Mouse (Mus musculus) lung, postnatal 0 days (tissue): ENCODE measurements around the gene Lonp2. TPM values are rescaled to one million over a fixed set of nuclear protein-coding genes. Genes with fewer than 3 reads are reported as not detected.

Experiments
- ATAC-seq: fragments of 200-750 bp; cut with Nextera tagmentation; 2 replicates; pipeline ENCODE4 v1.8.0; 2017; ENCODE audit warnings: moderate library complexity
- DNase-seq: peaks from one replicate; pipeline ENCODE4 v3.0.0-alpha.2; 2016; ENCODE audit warnings: low spot score
- H3K27ac ChIP-seq: fragments of 300-500 bp; sonication (generic); 2 replicates; pipeline ENCODE4 v1.5.1; 2014; ENCODE audit warnings: antibody characterized with exemption, mild to moderate bottlenecking, low read length, mixed read lengths
- H3K27me3 ChIP-seq: fragments of 300-500 bp; sonication (generic); replicated peaks from 2 replicates; pipeline ENCODE4 v1.6.1; 2014; ENCODE audit warnings: low read length, mixed read lengths; ENCODE audit not compliant: insufficient read depth
- H3K36me3 ChIP-seq: fragments of 300-500 bp; sonication (generic); 2 replicates; pipeline ENCODE4 v1.6.1; 2014; ENCODE audit warnings: low read length, mixed read lengths; ENCODE audit not compliant: insufficient read depth
- H3K4me1 ChIP-seq: fragments of 300-500 bp; sonication (generic); 2 replicates; pipeline ENCODE4 v1.6.1; 2014; ENCODE audit warnings: antibody characterized with exemption, low read depth, low read length, mixed read lengths; ENCODE audit not compliant: insufficient read depth
- H3K4me2 ChIP-seq: fragments of 300-500 bp; sonication (generic); replicated peaks from 2 replicates; pipeline ENCODE4 v1.6.1; 2014; ENCODE audit warnings: low read depth, mild to moderate bottlenecking, low read length, moderate library complexity, mixed read lengths
- H3K4me3 ChIP-seq: fragments of 300-500 bp; sonication (generic); 2 replicates; pipeline ENCODE4 v1.5.1; 2014; ENCODE audit warnings: low read depth, low read length
- H3K9ac ChIP-seq: fragments of 300-500 bp; sonication (generic); replicated peaks from 2 replicates; pipeline ENCODE4 v1.6.1; 2014; ENCODE audit warnings: low read depth, mild to moderate bottlenecking
- H3K9me3 ChIP-seq: fragments of 300-500 bp; sonication (generic); 2 replicates; pipeline ENCODE4 v1.6.1; 2016; ENCODE audit warnings: low read length, mixed read lengths
- CTCF ChIP-seq: IDR thresholded peaks from 2 replicates; pipeline ENCODE4 v1.5.1; 2016; ENCODE audit warnings: antibody characterized with exemption, mild to moderate bottlenecking
- EP300 ChIP-seq: IDR thresholded peaks from 2 replicates; pipeline ENCODE4 v1.6.1; 2016; ENCODE audit warnings: antibody characterized with exemption, mild to moderate bottlenecking, control low read depth
- WGBS: fragments of 180-500 bp; shearing (Covaris S2); extraction: QIAGEN DNeasy Blood & Tissue Kit; methylation state at CpG from one replicate; pipeline ENCODE4 v1.1.7; 2014; 5-methylcytosine and 5-hydroxymethylcytosine counted together
- polyA plus RNA-seq: library from polyadenylated mRNA; unstranded; fragments of >200 nt; fragmentation: Nextera tagmentation; extraction: Ambion mirVana; gene quantifications from 2 replicates; pipeline ENCODE4 v1.2.1, GENCODE M21; 2015

Gene Lonp2
- polyA plus RNA-seq, 1 experiment from 2014 or later = 37.9 TPM

DNA sequence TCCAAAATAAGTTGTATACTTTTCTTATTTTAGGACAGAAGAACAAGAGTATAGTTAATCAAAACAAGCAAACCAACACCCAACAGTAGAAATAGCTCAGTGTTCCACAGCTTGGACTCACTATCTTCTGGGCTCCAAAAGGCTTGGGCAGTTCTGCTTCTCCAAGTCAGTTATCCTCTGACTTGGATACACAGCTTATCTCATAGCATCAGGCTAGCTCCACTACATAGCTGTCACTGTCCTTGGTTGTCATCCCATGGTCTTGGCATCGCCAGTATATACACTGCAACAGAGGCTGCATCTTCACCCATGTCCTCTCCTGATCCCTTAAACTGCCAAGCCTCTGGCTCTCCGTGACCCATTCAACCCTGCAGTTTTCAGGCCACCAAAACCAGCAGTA is 71.9 kb downstream of the Lonp2 start:
- Histone ChIP-seq H3K4me1 (no peaks in the 10 kb centered on the region), H3K4me3 (no peak overlapping the region), H3K9me3 (no peaks in the 10 kb centered on the region), H3K27ac (no peak overlapping the region), H3K9ac (no peak overlapping the region), H3K27me3 (no peaks in the 10 kb centered on the region), H3K4me2 (no peak overlapping the region), H3K36me3 (peaks cover 10% of the 10 kb centered on the region; the same call in 1 of the 2 replicates)
- WGBS = 98% methylated on average over 2 of the region's 2 CpGs
- ATAC-seq = no peak
- DNase-seq = no peak
- TF ChIP-seq EP300 = no peak
- TF ChIP-seq CTCF = no peak

DNA sequence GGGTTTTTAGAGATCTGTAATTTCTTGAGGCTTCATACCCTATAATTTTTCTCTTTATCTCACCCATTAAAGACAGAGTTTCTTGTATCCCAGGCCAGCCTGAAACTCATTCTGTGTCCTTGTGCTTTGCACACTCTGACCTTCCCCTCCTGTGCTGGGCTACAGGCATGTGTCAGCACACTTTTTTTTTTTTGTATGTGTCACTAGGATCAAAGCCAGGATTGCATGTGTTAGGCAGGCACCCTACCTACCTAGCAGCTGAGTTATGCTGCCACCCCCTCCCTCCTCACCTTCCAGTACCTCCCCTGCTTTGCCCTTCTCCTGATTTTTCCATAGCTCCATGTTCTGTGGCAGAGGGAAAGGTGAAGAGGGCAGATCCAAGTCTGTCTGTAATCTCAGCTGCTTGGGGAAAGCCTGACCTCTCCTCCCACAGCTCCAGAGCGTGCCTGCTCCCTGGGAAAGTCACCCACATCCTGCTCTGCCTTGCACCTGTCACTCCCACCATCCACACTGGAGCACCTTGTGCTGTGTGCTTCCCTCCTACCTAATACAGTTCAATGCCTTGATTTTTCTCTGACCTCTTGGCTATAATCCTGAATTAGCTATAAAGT is 75.1 kb downstream of the Lonp2 start:
- Histone ChIP-seq H3K4me3 (no peak overlapping the region), H3K4me2 (no peak overlapping the region), H3K9me3 (no peaks in the 10 kb centered on the region), H3K27ac (no peak overlapping the region), H3K27me3 (no peaks in the 10 kb centered on the region), H3K9ac (no peak overlapping the region), H3K4me1 (no peaks in the 10 kb centered on the region), H3K36me3 (peaks cover 10% of the 10 kb centered on the region; the same call in 1 of the 2 replicates)
- TF ChIP-seq CTCF (no peak), EP300 (no peak)
- 86% methylated on average over 1 of the region's 1 CpGs for WGBS
- DNase-seq = no peak
- no peak for ATAC-seq

DNA sequence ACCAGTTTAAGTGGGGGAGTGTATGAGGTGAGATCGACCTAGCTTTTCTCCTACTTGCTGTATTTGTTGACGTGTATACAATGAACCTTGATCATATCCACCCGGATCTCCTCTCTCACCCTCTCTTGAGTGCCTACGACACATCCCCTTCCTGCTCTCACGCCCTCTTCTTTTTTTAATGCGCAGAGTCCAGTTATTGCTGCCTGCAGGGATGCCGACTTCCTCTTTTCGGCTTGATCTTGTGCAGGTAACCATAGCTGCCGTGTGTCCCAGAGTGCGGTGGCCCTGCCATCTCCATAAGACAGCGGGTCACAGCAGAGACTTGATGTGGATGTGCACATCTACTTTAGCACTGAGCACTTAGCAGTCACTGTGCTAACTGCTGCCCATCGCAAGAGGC is 75.6 kb downstream of the Lonp2 start:
- Histone ChIP-seq H3K9ac (no peak overlapping the region), H3K4me2 (no peak overlapping the region), H3K9me3 (no peaks in the 10 kb centered on the region), H3K36me3 (peaks cover 10% of the 10 kb centered on the region; the same call in 1 of the 2 replicates), H3K27me3 (no peaks in the 10 kb centered on the region), H3K27ac (no peak overlapping the region), H3K4me1 (no peaks in the 10 kb centered on the region), H3K4me3 (no peak overlapping the region)
- WGBS = 86% methylated on average over 12 of the region's 12 CpGs
- TF ChIP-seq CTCF = no peak
- TF ChIP-seq EP300 = no peak
- DNase-seq (no peak), ATAC-seq (no peak)

DNA sequence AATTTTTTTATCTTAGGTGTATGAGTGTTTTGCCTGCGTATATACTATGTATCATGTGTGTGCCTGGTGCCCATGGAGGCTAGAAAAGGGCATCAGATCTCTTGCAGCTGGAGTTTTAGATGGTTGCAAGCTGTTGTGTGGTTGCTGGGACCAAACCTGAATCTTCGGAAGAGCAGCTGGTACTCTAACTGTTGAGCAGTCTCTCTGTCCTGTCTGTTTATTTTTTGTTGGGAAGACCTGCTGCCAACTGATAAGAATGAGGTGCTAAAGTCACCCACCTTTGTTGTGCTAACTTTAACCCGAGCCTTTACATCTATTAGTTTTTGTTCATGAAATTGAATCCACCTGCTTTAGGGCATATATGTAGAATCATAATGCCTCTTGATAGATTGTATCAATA is 78.6 kb downstream of the Lonp2 start:
- DNase-seq (no peak), ATAC-seq (no peak)
- Histone ChIP-seq H3K27me3 (no peaks in the 10 kb centered on the region), H3K4me3 (no peak overlapping the region), H3K27ac (no peak overlapping the region), H3K36me3 (no peaks in the 10 kb centered on the region), H3K4me2 (no peak overlapping the region), H3K4me1 (no peaks in the 10 kb centered on the region), H3K9ac (no peak overlapping the region), H3K9me3 (no peaks in the 10 kb centered on the region)
- WGBS = 69% methylated on average over 3 of the region's 3 CpGs
- TF ChIP-seq EP300 = no peak
- no peak for TF ChIP-seq CTCF

DNA sequence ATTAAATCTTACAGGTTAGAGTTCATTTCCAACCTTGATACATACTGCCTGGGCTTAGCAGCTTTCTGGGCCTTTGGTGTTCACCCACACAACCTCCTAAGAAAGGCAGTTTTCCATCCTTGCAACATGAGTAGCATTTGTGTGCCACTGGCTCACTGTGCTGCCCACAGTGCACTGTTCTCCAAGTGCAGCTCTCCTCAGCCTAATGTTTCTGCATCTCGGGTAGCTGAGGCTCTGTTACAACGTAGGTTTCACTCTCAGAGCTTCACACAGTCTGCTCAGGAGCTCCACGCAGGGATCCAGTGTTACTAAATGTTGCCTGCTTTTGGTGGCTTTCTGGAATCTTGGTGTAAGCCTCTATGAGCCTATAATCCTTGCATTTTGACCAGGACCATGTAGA is 81.5 kb downstream of the Lonp2 start:
- 81% methylated on average over 3 of the region's 3 CpGs for WGBS
- no peaks in the 10 kb centered on the region for H3K4me1 ChIP-seq
- H3K4me2 ChIP-seq = no peak overlapping the region
- no peak overlapping the region for H3K9ac ChIP-seq
- peaks cover 6% of the 10 kb centered on the region; the same call in 1 of the 2 replicates for H3K36me3 ChIP-seq
- TF ChIP-seq EP300 (no peak), CTCF (no peak)
- H3K27me3 ChIP-seq = no peaks in the 10 kb centered on the region
- DNase-seq (no peak), ATAC-seq (no peak)
- no peaks in the 10 kb centered on the region for H3K9me3 ChIP-seq
- no peak overlapping the region for H3K4me3 ChIP-seq
- no peak overlapping the region for H3K27ac ChIP-seq

DNA sequence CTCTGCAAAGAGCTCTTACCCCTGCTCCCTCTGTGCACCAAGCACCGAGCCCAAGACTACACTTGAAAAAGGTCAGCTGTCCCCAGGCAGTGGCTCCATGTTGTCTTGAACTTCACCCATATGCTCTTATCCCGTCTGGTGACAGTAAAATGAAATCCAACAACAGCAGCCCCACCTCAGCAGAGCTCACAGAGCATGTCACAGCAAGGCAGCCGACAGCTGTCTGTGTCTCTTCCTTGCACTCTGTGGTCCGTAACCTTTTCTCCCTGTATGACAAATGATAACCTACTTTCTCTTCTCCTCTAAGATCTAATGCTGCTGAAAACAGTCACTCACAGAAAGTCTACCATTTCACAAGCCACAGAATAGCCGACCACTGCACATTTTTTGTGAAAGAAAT is 82.9 kb downstream of the Lonp2 start:
- no peak for TF ChIP-seq EP300
- TF ChIP-seq CTCF = no peak
- H3K4me1 ChIP-seq = no peaks in the 10 kb centered on the region
- H3K4me2 ChIP-seq = no peak overlapping the region
- DNase-seq (no peak), ATAC-seq (no peak)
- H3K9me3 ChIP-seq = no peaks in the 10 kb centered on the region
- WGBS = 67% methylated on average over 5 of the region's 5 CpGs
- peaks cover 6% of the 10 kb centered on the region; the same call in 1 of the 2 replicates for H3K36me3 ChIP-seq
- no peaks in the 10 kb centered on the region for H3K27me3 ChIP-seq
- H3K9ac ChIP-seq = no peak overlapping the region
- H3K4me3 ChIP-seq = no peak overlapping the region
- H3K27ac ChIP-seq = no peak overlapping the region

DNA sequence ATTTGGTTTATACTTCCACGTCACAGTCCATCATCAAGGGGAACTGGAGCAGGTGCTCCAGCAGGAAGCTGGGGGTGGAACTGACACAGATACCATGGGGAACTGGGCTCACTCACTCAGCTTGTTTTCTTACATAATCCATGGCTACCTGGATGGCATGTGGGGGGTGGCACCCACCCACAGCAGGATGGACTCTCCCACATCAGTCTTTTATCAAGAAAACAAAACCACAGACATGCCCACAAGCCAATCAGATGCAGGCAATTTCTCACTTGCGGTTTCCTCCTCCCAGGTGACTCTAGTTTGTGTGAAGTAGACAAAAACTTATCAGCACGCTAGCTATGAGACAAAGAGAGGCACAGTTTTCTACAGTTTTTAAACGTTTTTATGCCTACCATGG is 84.0 kb downstream of the Lonp2 start:
- no peaks in the 10 kb centered on the region for H3K4me1 ChIP-seq
- H3K4me2 ChIP-seq = no peak overlapping the region
- no peak overlapping the region for H3K4me3 ChIP-seq
- no peak overlapping the region for H3K9ac ChIP-seq
- no peaks in the 10 kb centered on the region for H3K27me3 ChIP-seq
- no peak for DNase-seq
- no peak overlapping the region for H3K27ac ChIP-seq
- H3K9me3 ChIP-seq = no peaks in the 10 kb centered on the region
- peaks cover 6% of the 10 kb centered on the region; the same call in 1 of the 2 replicates for H3K36me3 ChIP-seq
- WGBS = 56% methylated on average over 4 of the region's 4 CpGs
- ATAC-seq = no peak
- TF ChIP-seq CTCF (no peak), EP300 (no peak)
